Mouse (Mus musculus): Measurements from ENCODE around the gene Sept1. TPM values are rescaled to one million over a fixed set of nuclear protein-coding genes. Genes with fewer than 3 reads are reported as not detected.

Sept1 gene
- polyA plus RNA-seq, 1 experiment from 2014 or later, result 12.3 TPM

GRCm38 (mm10) chr7:127243361-127243867 is 10.5 kb upstream of the Sept1 start:
- H3K9ac ChIP-seq (ENCODE audit: low read depth, low read length), result no peak overlapping the region
- peaks cover 17% of the 10 kb centered on the region for H3K4me1 ChIP-seq (ENCODE audit: control insufficient read depth, insufficient read depth, low read depth, low read length)
- peak overlapping the region; percentile 93; the same call in 1 of the 2 replicates for H3K4me3 ChIP-seq (ENCODE audit: low read length)
- no peaks in the 10 kb centered on the region for H3K27me3 ChIP-seq (replicated peaks; ENCODE audit: control insufficient read depth, insufficient read depth, low read length)
- peak overlapping the region; percentile 94 for H3K4me2 ChIP-seq (ENCODE audit: low read length)
- no peaks in the 10 kb centered on the region for H3K9me3 ChIP-seq (ENCODE audit: control insufficient read depth, low read length)
- peaks cover 6% of the 10 kb centered on the region; the same call in 1 of the 2 replicates for H3K36me3 ChIP-seq (ENCODE audit: control insufficient read depth, insufficient read depth, low read length)
- ATAC-seq, result no peak
- WGBS, result 37% methylated on average over 2 of the region's 2 CpGs
- no peak overlapping the region; the same call in none of the 2 replicates for H3K27ac ChIP-seq (ENCODE audit: low read depth, low read length)

- no peaks in the 10 kb centered on the region for H3K9me3 ChIP-seq (ENCODE audit: control insufficient read depth, low read length)
- no peak for ATAC-seq
- H3K9ac ChIP-seq (ENCODE audit: low read depth, low read length), result no peak overlapping the region
- H3K4me2 ChIP-seq (ENCODE audit: low read length), result peak overlapping the region; percentile 15; the same call in 1 of the 2 replicates
- H3K27me3 ChIP-seq (replicated peaks; ENCODE audit: control insufficient read depth, insufficient read depth, low read length), result no peaks in the 10 kb centered on the region
- 87% methylated on average over 2 of the region's 2 CpGs for WGBS
- H3K4me1 ChIP-seq (ENCODE audit: control insufficient read depth, insufficient read depth, low read depth, low read length), result peaks cover 31% of the 10 kb centered on the region
- H3K36me3 ChIP-seq (ENCODE audit: control insufficient read depth, insufficient read depth, low read length), result peaks cover 27% of the 10 kb centered on the region
- H3K4me3 ChIP-seq (ENCODE audit: low read length), result no peak overlapping the region
- no peak overlapping the region for H3K27ac ChIP-seq (ENCODE audit: low read depth, low read length)
These were observed 1.8 kb upstream of the Sept1 start for GRCm38 (mm10) chr7:127234777-127235176.

GRCm38 (mm10) chr7:127233765-127234164 is 835 bp upstream of the Sept1 start:
- Histone ChIP-seq H3K36me3 (ENCODE audit: control insufficient read depth, insufficient read depth, low read length) (peaks cover 24% of the 10 kb centered on the region), H3K4me1 (ENCODE audit: control insufficient read depth, insufficient read depth, low read depth, low read length) (peaks cover 31% of the 10 kb centered on the region), H3K9me3 (ENCODE audit: control insufficient read depth, low read length) (no peaks in the 10 kb centered on the region), H3K27me3 (replicated peaks; ENCODE audit: control insufficient read depth, insufficient read depth, low read length) (no peaks in the 10 kb centered on the region), H3K4me3 (ENCODE audit: low read length) (peak overlapping the region; percentile 86), H3K9ac (ENCODE audit: low read depth, low read length) (peak overlapping the region; percentile 96), H3K27ac (ENCODE audit: low read depth, low read length) (peak overlapping the region; percentile 98), H3K4me2 (ENCODE audit: low read length) (peak overlapping the region; percentile 72)
- no peak for ATAC-seq
- WGBS, result 5% methylated on average over 9 of the region's 9 CpGs

- H3K4me3 ChIP-seq (ENCODE audit: low read length), result peak overlapping the region; percentile 86
- peaks cover 21% of the 10 kb centered on the region for H3K36me3 ChIP-seq (ENCODE audit: control insufficient read depth, insufficient read depth, low read length)
- peak overlapping the region; percentile 98 for H3K27ac ChIP-seq (ENCODE audit: low read depth, low read length)
- H3K9ac ChIP-seq (ENCODE audit: low read depth, low read length), result peak overlapping the region; percentile 96
- H3K27me3 ChIP-seq (replicated peaks; ENCODE audit: control insufficient read depth, insufficient read depth, low read length), result no peaks in the 10 kb centered on the region
- WGBS, result under 1% methylated on average over 27 of the region's 27 CpGs
- H3K9me3 ChIP-seq (ENCODE audit: control insufficient read depth, low read length), result no peaks in the 10 kb centered on the region
- peak; percentile 41 for ATAC-seq
- peaks cover 31% of the 10 kb centered on the region for H3K4me1 ChIP-seq (ENCODE audit: control insufficient read depth, insufficient read depth, low read depth, low read length)
- peak overlapping the region; percentile 72 for H3K4me2 ChIP-seq (ENCODE audit: low read length)
These were observed 429 bp upstream of the Sept1 start for GRCm38 (mm10) chr7:127233368-127233749.

- no peaks in the 10 kb centered on the region for H3K9me3 ChIP-seq (ENCODE audit: control insufficient read depth, low read length)
- H3K4me3 ChIP-seq (ENCODE audit: low read length), result peak overlapping the region; percentile 86
- WGBS, result 3% methylated on average over 20 of the region's 20 CpGs
These were observed 906 bp downstream of the Sept1 start for GRCm38 (mm10) chr7:127231826-127232621.

GRCm38 (mm10) chr7:127231376-127231775 is 1.6 kb downstream of the Sept1 start:
- no peaks in the 10 kb centered on the region for H3K27me3 ChIP-seq (replicated peaks; ENCODE audit: control insufficient read depth, insufficient read depth, low read length)
- ATAC-seq, result no peak
- WGBS, result 47% methylated on average over 3 of the region's 3 CpGs
- no peak overlapping the region for H3K27ac ChIP-seq (ENCODE audit: low read depth, low read length)
- peak overlapping the region; percentile 72 for H3K4me2 ChIP-seq (ENCODE audit: low read length)
- no peaks in the 10 kb centered on the region for H3K9me3 ChIP-seq (ENCODE audit: control insufficient read depth, low read length)
- peaks cover 12% of the 10 kb centered on the region for H3K36me3 ChIP-seq (ENCODE audit: control insufficient read depth, insufficient read depth, low read length)
- H3K9ac ChIP-seq (ENCODE audit: low read depth, low read length), result peak overlapping the region; percentile 96; the same call in 1 of the 2 replicates
- H3K4me1 ChIP-seq (ENCODE audit: control insufficient read depth, insufficient read depth, low read depth, low read length), result peaks cover 31% of the 10 kb centered on the region
- peak overlapping the region; percentile 86 for H3K4me3 ChIP-seq (ENCODE audit: low read length)

More at GRCm38 (mm10) chr7:127231826-127232621, 906 bp downstream of the Sept1 start:
- H3K27me3 ChIP-seq (replicated peaks; ENCODE audit: control insufficient read depth, insufficient read depth, low read length), result no peaks in the 10 kb centered on the region
- peaks cover 19% of the 10 kb centered on the region for H3K36me3 ChIP-seq (ENCODE audit: control insufficient read depth, insufficient read depth, low read length)
- peak overlapping the region; percentile 98 for H3K27ac ChIP-seq (ENCODE audit: low read depth, low read length)
- peak overlapping the region; percentile 96 for H3K9ac ChIP-seq (ENCODE audit: low read depth, low read length)
- ATAC-seq, result no peak
- peak overlapping the region; percentile 72 for H3K4me2 ChIP-seq (ENCODE audit: low read length)
- H3K4me1 ChIP-seq (ENCODE audit: control insufficient read depth, insufficient read depth, low read depth, low read length), result peaks cover 31% of the 10 kb centered on the region

- no peaks in the 10 kb centered on the region for H3K9me3 ChIP-seq (ENCODE audit: control insufficient read depth, low read length)
- no peak overlapping the region for H3K4me2 ChIP-seq (ENCODE audit: low read length)
- H3K4me1 ChIP-seq (ENCODE audit: control insufficient read depth, insufficient read depth, low read depth, low read length), result peaks cover 20% of the 10 kb centered on the region
- H3K36me3 ChIP-seq (ENCODE audit: control insufficient read depth, insufficient read depth, low read length), result no peaks in the 10 kb centered on the region
- WGBS, result 66% methylated on average over 4 of the region's 4 CpGs
- no peak for ATAC-seq
- H3K27me3 ChIP-seq (replicated peaks; ENCODE audit: control insufficient read depth, insufficient read depth, low read length), result no peaks in the 10 kb centered on the region
- H3K27ac ChIP-seq (ENCODE audit: low read depth, low read length), result no peak overlapping the region
- no peak overlapping the region for H3K9ac ChIP-seq (ENCODE audit: low read depth, low read length)
- no peak overlapping the region for H3K4me3 ChIP-seq (ENCODE audit: low read length)
These were observed 4.2 kb downstream of the Sept1 start for GRCm38 (mm10) chr7:127228615-127229303.

GRCm38 (mm10) chr7:127225147-127225995 is 7.6 kb downstream of the Sept1 start:
- ATAC-seq, result no peak
- H3K36me3 ChIP-seq (ENCODE audit: control insufficient read depth, insufficient read depth, low read length), result no peaks in the 10 kb centered on the region
- WGBS, result 91% methylated on average over 11 of the region's 11 CpGs
- H3K9ac ChIP-seq (ENCODE audit: low read depth, low read length), result no peak overlapping the region
- H3K4me3 ChIP-seq (ENCODE audit: low read length), result no peak overlapping the region
- H3K4me1 ChIP-seq (ENCODE audit: control insufficient read depth, insufficient read depth, low read depth, low read length), result peaks cover 5% of the 10 kb centered on the region
- H3K9me3 ChIP-seq (ENCODE audit: control insufficient read depth, low read length), result no peaks in the 10 kb centered on the region
- H3K4me2 ChIP-seq (ENCODE audit: low read length), result no peak overlapping the region
- H3K27me3 ChIP-seq (replicated peaks; ENCODE audit: control insufficient read depth, insufficient read depth, low read length), result no peaks in the 10 kb centered on the region
- H3K27ac ChIP-seq (ENCODE audit: low read depth, low read length), result no peak overlapping the region

Data from hindbrain, embryonic 16.5 days (tissue).